Mouse (Mus musculus) myocyte (in vitro differentiated cells): ENCODE measurements around the gene Tnfaip2. TPM values are rescaled to one million over a fixed set of nuclear protein-coding genes. Genes with fewer than 3 reads are reported as not detected.
A peak's percentile ranks its signal among the peaks of the same experiment; 100 is the strongest.

Experiments
- H3K27me3 ChIP-seq: one replicate; pipeline ENCODE4 v1.6.1; 2011; ENCODE audit not compliant: control insufficient read depth, insufficient read depth, insufficient read length
- H3K36me3 ChIP-seq: one replicate; pipeline ENCODE4 v1.6.1; 2011; ENCODE audit not compliant: control insufficient read depth, insufficient read depth
- H3K4me2 ChIP-seq: one replicate; pipeline ENCODE4 v1.6.1; 2011; ENCODE audit warnings: low read depth, control low read depth
- H3K4me3 ChIP-seq: one replicate; pipeline ENCODE4 v1.5.1; 2011; ENCODE audit warnings: mild to moderate bottlenecking, control low read depth, moderate library complexity
- H3K79me2 ChIP-seq: one replicate; pipeline ENCODE4 v1.6.1; 2011; ENCODE audit not compliant: control insufficient read depth, insufficient read depth
- H3ac ChIP-seq: one replicate; pipeline ENCODE4 v1.6.1; 2011; ENCODE audit not compliant: control insufficient read depth, insufficient read length
- CEBPB ChIP-seq: IDR thresholded peaks from 2 replicates; pipeline ENCODE4 v1.6.1; 2011; ENCODE audit warnings: mild to moderate bottlenecking, moderate library complexity; ENCODE audit not compliant: poor library complexity, insufficient read depth, severe bottlenecking
- E2F4 ChIP-seq: IDR thresholded peaks from one replicate; pipeline ENCODE4 v1.6.1; 2011; ENCODE audit warnings: mild to moderate bottlenecking, control low read depth, moderate library complexity; ENCODE audit not compliant: insufficient read depth
- MAX ChIP-seq: IDR thresholded peaks from one replicate; pipeline ENCODE4 v1.6.1; 2011; ENCODE audit warnings: low read depth, mild to moderate bottlenecking, control low read depth
- MYOD1 ChIP-seq, 3 experiments: IDR thresholded peaks; one replicate each; pipeline ENCODE4 v1.6.1; 2011; ENCODE audit warnings: control low read depth in 2 of 3, low read depth in 2 of 3, mild to moderate bottlenecking in 2 of 3, moderate library complexity in 1 of 3; ENCODE audit not compliant: insufficient read length in 2 of 3, control insufficient read depth in 1 of 3
- MYOG ChIP-seq, 3 experiments: IDR thresholded peaks; one replicate each; pipeline ENCODE4 v1.6.1; 2011; ENCODE audit warnings: control low read depth in 2 of 3, low read depth in 2 of 3, mild to moderate bottlenecking in 2 of 3; ENCODE audit not compliant: insufficient read length in 2 of 3, control insufficient read depth in 1 of 3, insufficient read depth in 1 of 3
- POLR2A ChIP-seq: IDR thresholded peaks from one replicate; pipeline ENCODE4 v1.6.1; 2011; ENCODE audit warnings: low read depth, mild to moderate bottlenecking, control low read depth, moderate library complexity; ENCODE audit not compliant: insufficient read length
- POLR2AphosphoS2 ChIP-seq: IDR thresholded peaks from one replicate; pipeline ENCODE4 v1.6.1; 2011; ENCODE audit warnings: low read depth, control low read depth; ENCODE audit not compliant: insufficient read length
- REST ChIP-seq: IDR thresholded peaks from one replicate; pipeline ENCODE4 v1.6.1; 2011; ENCODE audit warnings: mild to moderate bottlenecking, control low read depth, moderate library complexity; ENCODE audit not compliant: insufficient read depth, insufficient read length
- SRF ChIP-seq: IDR thresholded peaks from one replicate; pipeline ENCODE4 v1.6.1; 2011; ENCODE audit warnings: low read depth; ENCODE audit not compliant: control insufficient read depth, insufficient read length
- TCF12 ChIP-seq: IDR thresholded peaks from one replicate; pipeline ENCODE4 v1.6.1; 2011; ENCODE audit warnings: mild to moderate bottlenecking, control low read depth; ENCODE audit not compliant: poor library complexity, insufficient read depth, severe bottlenecking
- TCF3 ChIP-seq: IDR thresholded peaks from one replicate; pipeline ENCODE4 v1.6.1; 2011; ENCODE audit warnings: low read depth, control low read depth; ENCODE audit not compliant: insufficient read length
- USF1 ChIP-seq: IDR thresholded peaks from one replicate; pipeline ENCODE4 v1.6.1; 2011; ENCODE audit warnings: low read depth, mild to moderate bottlenecking, control low read depth, moderate library complexity
- polyA plus RNA-seq: library from polyadenylated mRNA; unstranded; fragments of >200 nt; fragmentation: generic; extraction: Trizol; gene quantifications from one replicate; pipeline ENCODE4 v1.2.1, GENCODE M21; 2012; ENCODE audit warnings: missing spikeins

Tnfaip2 gene
- polyA plus RNA-seq, 1 experiment: 169 TPM

GRCm38 (mm10) chr12:111446745-111447144, 4.5 kb downstream of the Tnfaip2 start:
- H3K36me3 ChIP-seq: peaks cover 28% of the 10 kb centered on the region
- H3K27me3 ChIP-seq: no peaks in the 10 kb centered on the region
- TF ChIP-seq MYOD1 (IDR thresholded peaks at IDR 0.05; ENCODE audit: control insufficient read depth in 1 of 3, insufficient read length in 2 of 3, low read depth in 2 of 3) (no peak), USF1 (no peak), SRF (no peak), POLR2AphosphoS2 (no peak), TCF12 (no peak), MAX (no peak), MYOG (IDR thresholded peaks at IDR 0.05; ENCODE audit: control insufficient read depth in 1 of 3, insufficient read depth in 1 of 3, insufficient read length in 2 of 3, low read depth in 2 of 3) (no peak), CEBPB (no peak), POLR2A (no peak), REST (no peak), E2F4 (no peak), TCF3 (no peak)
- H3K79me2 ChIP-seq: peaks cover 50% of the 10 kb centered on the region
- peak overlapping the region; percentile 99 for H3K4me3 ChIP-seq
- H3ac ChIP-seq: no peak overlapping the region
- peak overlapping the region; percentile 84 for H3K4me2 ChIP-seq

- H3K27me3 ChIP-seq: no peaks in the 10 kb centered on the region
- H3K36me3 ChIP-seq: peaks cover 34% of the 10 kb centered on the region
- TF ChIP-seq MAX: no peak
- no peak for TF ChIP-seq TCF3
- TF ChIP-seq POLR2A: no peak
- H3K4me3 ChIP-seq: peak overlapping the region; percentile 99
- peak overlapping the region; percentile 84 for H3K4me2 ChIP-seq
- H3K79me2 ChIP-seq: peaks cover 50% of the 10 kb centered on the region
- no peak overlapping the region for H3ac ChIP-seq
These were observed 5.1 kb downstream of the Tnfaip2 start for GRCm38 (mm10) chr12:111447350-111447749.

- peaks cover 42% of the 10 kb centered on the region for H3K36me3 ChIP-seq
- TF ChIP-seq POLR2AphosphoS2 (no peak), REST (no peak), E2F4 (no peak), MYOG (IDR thresholded peaks at IDR 0.05; ENCODE audit: control insufficient read depth in 1 of 3, insufficient read depth in 1 of 3, insufficient read length in 2 of 3, low read depth in 2 of 3) (no peak), POLR2A (no peak), TCF12 (no peak), USF1 (no peak)
- no peaks in the 10 kb centered on the region for H3K27me3 ChIP-seq
- H3K4me3 ChIP-seq: peak overlapping the region; percentile 99
- H3K4me2 ChIP-seq: peak overlapping the region; percentile 84
- no peak overlapping the region for H3ac ChIP-seq
- peaks cover 44% of the 10 kb centered on the region for H3K79me2 ChIP-seq
These were observed 5.9 kb downstream of the Tnfaip2 start for GRCm38 (mm10) chr12:111447898-111448760.

- H3ac ChIP-seq: no peak overlapping the region
- no peaks in the 10 kb centered on the region for H3K27me3 ChIP-seq
- H3K4me3 ChIP-seq: no peak overlapping the region
- H3K4me2 ChIP-seq: peak overlapping the region; percentile 84
- peaks cover 34% of the 10 kb centered on the region for H3K79me2 ChIP-seq
- peaks cover 50% of the 10 kb centered on the region for H3K36me3 ChIP-seq
- TF ChIP-seq MAX (no peak), E2F4 (no peak), MYOG (IDR thresholded peaks at IDR 0.05; ENCODE audit: control insufficient read depth in 1 of 3, insufficient read depth in 1 of 3, insufficient read length in 2 of 3, low read depth in 2 of 3) (no peak), SRF (no peak), TCF3 (no peak), TCF12 (no peak), POLR2AphosphoS2 (no peak), REST (no peak), USF1 (no peak), POLR2A (no peak), MYOD1 (IDR thresholded peaks at IDR 0.05; ENCODE audit: control insufficient read depth in 1 of 3, insufficient read length in 2 of 3, low read depth in 2 of 3) (no peak), CEBPB (no peak)
These were observed 6.8 kb downstream of the Tnfaip2 start for GRCm38 (mm10) chr12:111448931-111449705.
